Comparison of ENCODE assay signal across 15 mouse cellular contexts in genomic region chr8:10474446-10474845, GRCm38 (mm10).
DNase-seq lines count a peak whose midpoint lies in the region; ATAC-seq and TF ChIP-seq lines count a peak whose summit lies in the region.
"Had no signal": no experiment of that assay in that cellular context is flagged by ENCODE, and none has a peak within 500 bp of the region (broad histone marks: within the 10 kb centered on the region; RNA-seq: fewer than 3 reads in every experiment).

No protein-coding gene starts in this region.

- H3K4me3 ChIP-seq in midbrain, embryonic 11.5 days (ENCODE audit: low read depth, low read length), result no peak overlapping the region
- no peak overlapping the region for H3K4me3 ChIP-seq in midbrain, embryonic 13.5 days (replicated peaks)
- H3K4me3 ChIP-seq in olfactory bulb, adult 2 months (ENCODE audit: insufficient read depth, low read depth, low read length), result no peak overlapping the region
- H3K4me3 ChIP-seq: hindbrain, embryonic 13.5 days; limb, embryonic 15.5 days; lung, embryonic 15.5 days had no signal

- peak; percentile 79 for ATAC-seq in frontal cortex, adult (ENCODE audit: low TSS enrichment)
- no peak for ATAC-seq in midbrain, embryonic 11.5 days (ENCODE audit: low FRiP score)
- no peak for ATAC-seq in midbrain, embryonic 13.5 days

- H3K9ac ChIP-seq in midbrain, embryonic 11.5 days (ENCODE audit: low read length), result no peak overlapping the region
- no peak overlapping the region for H3K9ac ChIP-seq in midbrain, embryonic 13.5 days (replicated peaks)
- H3K9ac ChIP-seq: hindbrain, embryonic 13.5 days; limb, embryonic 15.5 days; lung, embryonic 15.5 days had no signal

- no peak overlapping the region for H3K4me2 ChIP-seq in midbrain, embryonic 11.5 days
- H3K4me2 ChIP-seq in midbrain, embryonic 13.5 days (replicated peaks), result no peak overlapping the region
- H3K4me2 ChIP-seq: hindbrain, embryonic 13.5 days; limb, embryonic 15.5 days; lung, embryonic 15.5 days had no signal

- TF ChIP-seq CTCF in olfactory bulb, adult 2 months (IDR thresholded peaks at IDR 0.05; ENCODE audit: insufficient read depth, low read depth, low read length), result no peak

- 75% methylated on average over 3 of the region's 3 CpGs for WGBS in midbrain, embryonic 11.5 days
- WGBS in midbrain, embryonic 13.5 days, result 66% methylated on average over 3 of the region's 3 CpGs
- WGBS in olfactory bulb, adult 2 months, result 37% methylated on average over 3 of the region's 3 CpGs

- H3K4me1 ChIP-seq in midbrain, embryonic 11.5 days (ENCODE audit: control insufficient read depth, insufficient read depth, low read length), result no peaks in the 10 kb centered on the region
- no peaks in the 10 kb centered on the region; the same call in 1 of the 2 replicates for H3K4me1 ChIP-seq in midbrain, embryonic 13.5 days (replicated peaks)
- peaks cover 16% of the 10 kb centered on the region for H3K4me1 ChIP-seq in olfactory bulb, adult 2 months (ENCODE audit: control insufficient read depth, insufficient read depth, low read length)
- H3K4me1 ChIP-seq: limb, embryonic 15.5 days; lung, embryonic 15.5 days had no signal

- no peaks in the 10 kb centered on the region for H3K9me3 ChIP-seq in midbrain, embryonic 11.5 days (ENCODE audit: control insufficient read depth, low read length)
- H3K9me3 ChIP-seq in midbrain, embryonic 13.5 days, result no peaks in the 10 kb centered on the region
- H3K9me3 ChIP-seq: hindbrain, embryonic 13.5 days; limb, embryonic 15.5 days; lung, embryonic 15.5 days had no signal

- no peak overlapping the region for H3K27ac ChIP-seq in midbrain, embryonic 11.5 days (ENCODE audit: low read depth, low read length)
- no peak overlapping the region for H3K27ac ChIP-seq in midbrain, embryonic 13.5 days
- peak overlapping the region; percentile 5; the same call in 1 of the 2 replicates for H3K27ac ChIP-seq in olfactory bulb, adult 2 months (ENCODE audit: insufficient read depth, low read depth, low read length)
- H3K27ac ChIP-seq: hindbrain, embryonic 13.5 days; limb, embryonic 15.5 days; lung, embryonic 15.5 days had no signal

- TF ChIP-seq POLR2A in olfactory bulb, adult 2 months (IDR thresholded peaks at IDR 0.05; ENCODE audit: insufficient read depth, low read depth, low read length), result no peak

- no peak for DNase-seq in frontal cortex, postnatal 10 days (ENCODE audit: low spot score in 2 of 2)
- DNase-seq in midbrain, embryonic 11.5 days (ENCODE audit: low spot score, missing footprints), result peak; percentile 62
- peak; percentile 25 to 43 for DNase-seq in left cerebral cortex, adult 18-20 months (ENCODE audit: low spot score in 2 of 2)
- no peak for DNase-seq in cerebellum, postnatal 4 days (ENCODE audit: low spot score in 2 of 2)
- no peak for DNase-seq in spleen, postnatal 36 days (ENCODE audit: low spot score in 2 of 2)
- DNase-seq: adrenal gland, postnatal 14 days; heart, adult 11 months; kidney, adult 18-20 months; kidney, postnatal 4 days had no signal

- no peaks in the 10 kb centered on the region for H3K27me3 ChIP-seq in midbrain, embryonic 11.5 days (ENCODE audit: control insufficient read depth, insufficient read depth, low read length)
- H3K27me3 ChIP-seq in midbrain, embryonic 13.5 days, result no peaks in the 10 kb centered on the region
- H3K27me3 ChIP-seq: hindbrain, embryonic 13.5 days; limb, embryonic 15.5 days; lung, embryonic 15.5 days had no signal

- no peaks in the 10 kb centered on the region for H3K36me3 ChIP-seq in midbrain, embryonic 11.5 days (ENCODE audit: control insufficient read depth, insufficient read depth, low read length)
- no peaks in the 10 kb centered on the region for H3K36me3 ChIP-seq in midbrain, embryonic 13.5 days
- H3K36me3 ChIP-seq: limb, embryonic 15.5 days; lung, embryonic 15.5 days had no signal

Comparison
In these comparisons a context has a peak if more than half of its experiments do, and no peak if none do; other contexts are left out.
1. DNase-seq: peak in midbrain, embryonic 11.5 days (single experiment) and left cerebral cortex, adult 18-20 months (2 of 2); none in frontal cortex, postnatal 10 days (0 of 2), cerebellum, postnatal 4 days (0 of 2) and spleen, postnatal 36 days (0 of 2).